10 mouse cellular contexts compared by ENCODE assay signal in the genomic region with DNA sequence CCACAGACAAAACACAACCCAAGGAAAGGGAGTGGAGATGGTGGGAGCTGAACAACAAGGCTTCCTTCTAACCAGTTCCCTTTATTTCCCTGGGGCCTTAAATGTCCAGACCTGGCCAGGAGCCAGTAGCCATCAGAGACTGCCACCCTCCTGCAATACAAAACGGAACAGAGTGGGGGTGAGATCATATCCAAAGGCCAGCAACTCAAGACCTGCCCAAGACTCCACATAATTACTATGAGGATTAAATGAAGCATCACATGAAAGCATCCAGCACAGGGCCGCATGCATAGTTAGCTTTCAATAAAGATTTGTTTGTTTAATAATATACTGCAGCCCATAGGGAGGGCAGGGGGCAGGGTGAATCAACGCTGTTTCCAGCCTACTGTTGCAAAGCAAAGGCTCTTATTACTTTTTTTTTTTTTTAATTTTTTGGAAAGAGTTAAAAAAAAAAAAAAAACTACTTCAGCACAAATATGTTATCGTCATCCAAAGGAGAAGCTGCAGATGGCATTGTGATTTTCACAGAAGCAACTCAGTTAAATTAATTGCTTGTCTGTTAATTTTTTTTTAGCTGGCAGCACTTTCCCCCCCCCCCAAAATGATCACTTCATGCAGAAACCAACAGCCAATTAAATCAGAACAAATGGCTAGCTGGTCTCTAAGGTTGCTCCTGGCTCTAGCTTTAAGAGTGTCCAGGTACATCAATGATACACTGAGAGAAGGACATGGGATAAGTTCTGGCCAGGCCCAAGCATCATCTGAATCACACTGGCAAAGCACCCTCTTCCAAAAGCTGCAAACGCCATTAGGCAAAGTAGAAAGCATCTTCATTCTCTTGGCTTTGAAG.
DNase-seq lines count a peak whose midpoint lies in the region; ATAC-seq and TF ChIP-seq lines count a peak whose summit lies in the region.
"Had no signal": no experiment of that assay in that cellular context is flagged by ENCODE, and none has a peak within 500 bp of the region (broad histone marks: within the 10 kb centered on the region; RNA-seq: fewer than 3 reads in every experiment).

No protein-coding gene starts in this region.

- peaks cover 4% of the 10 kb centered on the region; the same call in 1 of the 2 replicates for H3K4me1 ChIP-seq in heart, postnatal 0 days (ENCODE audit: control insufficient read depth, insufficient read depth)

- no peak overlapping the region for H3K4me3 ChIP-seq in heart, postnatal 0 days (ENCODE audit: low read depth, low read length)
- no peak overlapping the region for H3K4me3 ChIP-seq in layer of hippocampus, adult 2 months
- H3K4me3 ChIP-seq: limb, embryonic 13.5 days had no signal

- no peak for TF ChIP-seq EP300 in heart, postnatal 0 days (IDR thresholded peaks at IDR 0.05; ENCODE audit: low read depth)

- DNase-seq in heart, postnatal 0 days (ENCODE audit: low spot score) = no peak
- no peak for DNase-seq in heart, postnatal 4 days
- no peak for DNase-seq in layer of hippocampus, adult 2 months (ENCODE audit: low spot score in 2 of 2)
- no peak for DNase-seq in layer of hippocampus, postnatal 10 days (ENCODE audit: low spot score in 2 of 2)
- DNase-seq in lung, postnatal 10 days = peak; percentile 7
- no peak for DNase-seq in adrenal gland, adult 18-20 months (ENCODE audit: low spot score in 2 of 2)
- DNase-seq in embryo, embryonic 9.5 days (ENCODE audit: extremely low spot score) = no peak
- DNase-seq: thymus, adult 18-20 months had no signal

- ATAC-seq in heart, postnatal 0 days (ENCODE audit: insufficient read depth, low read depth) = peak; percentile 30; the same call in 1 of the 2 replicates
- ATAC-seq in common myeloid progenitor, adult 5-6 weeks (replicated peaks; ENCODE audit: low read depth, poor library complexity, severe bottlenecking) = peak; percentile 43; the same call in 1 of the 2 replicates

- no peaks in the 10 kb centered on the region for H3K9me3 ChIP-seq in heart, postnatal 0 days (replicated peaks; ENCODE audit: control insufficient read depth, low read length)
- H3K9me3 ChIP-seq: limb, embryonic 13.5 days had no signal

- no peak overlapping the region for H3K4me2 ChIP-seq in heart, postnatal 0 days (ENCODE audit: low read depth, low read length)
- H3K4me2 ChIP-seq: limb, embryonic 13.5 days had no signal

- H3K27ac ChIP-seq in heart, postnatal 0 days (ENCODE audit: low read depth) = no peak overlapping the region
- 0 out of 2 replicates have a peak overlapping the region, but pooled peaks have one; percentile 25 for H3K27ac ChIP-seq in layer of hippocampus, adult 2 months
- H3K27ac ChIP-seq: limb, embryonic 13.5 days had no signal

- TF ChIP-seq CTCF in heart, postnatal 0 days (IDR thresholded peaks at IDR 0.05; ENCODE audit: low read depth) = no peak
- no peak for TF ChIP-seq CTCF in layer of hippocampus, adult 2 months (conservative IDR thresholded peaks at IDR 0.05)

- no peaks in the 10 kb centered on the region for H3K36me3 ChIP-seq in heart, postnatal 0 days (replicated peaks; ENCODE audit: control insufficient read depth, insufficient read depth, low read length)
- H3K36me3 ChIP-seq: limb, embryonic 13.5 days had no signal

- H3K9ac ChIP-seq in heart, postnatal 0 days (replicated peaks; ENCODE audit: low read depth, low read length) = no peak overlapping the region
- H3K9ac ChIP-seq: limb, embryonic 13.5 days had no signal

- WGBS in heart, postnatal 0 days = 68% methylated on average over 5 of the region's 5 CpGs

- H3K27me3 ChIP-seq in heart, postnatal 0 days (ENCODE audit: control insufficient read depth, insufficient read depth, low read length) = no peaks in the 10 kb centered on the region
